Mouse (Mus musculus) lung, adult 2 months (tissue): Measurements from ENCODE around the gene Ppp2ca.

Experiments used
- CTCF ChIP-seq: fragments of 200-500 bp; IDR thresholded peaks from 2 replicates; pipeline ENCODE4 v1.5.1; 2011; ENCODE audit warnings: mild to moderate bottlenecking, low read length, control low read depth; ENCODE audit not compliant: insufficient read depth
- POLR2A ChIP-seq: fragments of 200-500 bp; IDR thresholded peaks from 2 replicates; pipeline ENCODE4 v1.6.1; 2011; ENCODE audit warnings: low read depth, mild to moderate bottlenecking, control low read depth, low read length, borderline replicate concordance; ENCODE audit errors: extremely low read depth

DNA sequence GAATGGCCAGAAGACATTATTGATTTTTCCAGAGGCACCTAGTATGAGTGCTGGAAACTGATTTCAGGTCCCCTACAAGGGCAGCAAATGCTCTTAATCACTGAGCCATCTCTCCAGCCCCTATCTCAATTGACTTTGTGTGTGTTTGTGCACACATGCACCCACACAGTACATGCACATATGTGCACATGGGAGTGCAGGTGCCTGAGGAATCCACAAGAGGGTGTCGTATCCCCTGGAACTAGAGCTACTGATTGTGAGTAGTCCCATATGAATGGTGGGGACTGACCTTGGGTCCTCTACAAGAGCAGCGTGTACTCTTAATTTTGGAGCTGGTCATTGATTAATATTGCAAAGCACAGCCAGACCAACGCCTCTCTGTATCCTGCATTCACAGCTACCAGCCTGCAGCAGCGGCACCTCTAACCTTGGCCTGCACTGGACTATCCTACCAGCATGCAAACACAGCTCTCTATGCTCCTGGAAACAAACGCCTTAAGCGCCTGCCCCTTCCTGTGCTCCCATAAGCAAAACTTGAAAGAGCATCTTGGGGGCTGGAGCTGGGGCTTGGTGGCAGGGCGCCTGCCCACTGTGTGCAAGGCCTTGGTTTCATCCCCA lies 32.1 kb downstream of the Ppp2ca start:
- TF ChIP-seq POLR2A, result no peak
- TF ChIP-seq CTCF, result no peak
